Mouse (Mus musculus): ENCODE results near the gene Itga11. TPM values are rescaled to one million over a fixed set of nuclear protein-coding genes. Genes with fewer than 3 reads are reported as not detected.

The Itga11 gene
- polyA plus RNA-seq, 1 experiment from 2014 or later: 3.4 TPM

GRCm38 (mm10) chr9:62820829-62821228, 143.2 kb downstream of the Itga11 start:
- ATAC-seq (ENCODE audit: insufficient number of reproducible peaks, insufficient read depth, low FRiP score, low TSS enrichment, low read depth): no peak
- WGBS: 83% methylated on average over 6 of the region's 6 CpGs
- Histone ChIP-seq H3K4me3 (no peak overlapping the region), H3K27ac (no peak overlapping the region), H3K4me1 (peaks cover 21% of the 10 kb centered on the region), H3K9ac (no peak overlapping the region), H3K27me3 (no peaks in the 10 kb centered on the region), H3K4me2 (no peak overlapping the region), H3K36me3 (no peaks in the 10 kb centered on the region), H3K9me3 (no peaks in the 10 kb centered on the region)

- H3K36me3 ChIP-seq: no peaks in the 10 kb centered on the region
- no peaks in the 10 kb centered on the region for H3K27me3 ChIP-seq
- H3K4me1 ChIP-seq: peaks cover 26% of the 10 kb centered on the region
- H3K27ac ChIP-seq: no peak overlapping the region
- no peak overlapping the region for H3K4me3 ChIP-seq
- H3K9ac ChIP-seq: no peak overlapping the region
- no peak overlapping the region for H3K4me2 ChIP-seq
- H3K9me3 ChIP-seq: no peaks in the 10 kb centered on the region
- no peak for ATAC-seq (ENCODE audit: insufficient number of reproducible peaks, insufficient read depth, low FRiP score, low TSS enrichment, low read depth)
- WGBS: 94% methylated on average over 7 of the region's 7 CpGs
Measured at GRCm38 (mm10) chr9:62821811-62822210, 144.2 kb downstream of the Itga11 start.

GRCm38 (mm10) chr9:62825791-62826393, 148.3 kb downstream of the Itga11 start:
- H3K9ac ChIP-seq: no peak overlapping the region
- no peaks in the 10 kb centered on the region for H3K36me3 ChIP-seq
- H3K4me3 ChIP-seq: no peak overlapping the region
- no peak for ATAC-seq (ENCODE audit: insufficient number of reproducible peaks, insufficient read depth, low FRiP score, low TSS enrichment, low read depth)
- H3K27me3 ChIP-seq: no peaks in the 10 kb centered on the region
- H3K4me2 ChIP-seq: no peak overlapping the region
- no peak overlapping the region for H3K27ac ChIP-seq
- peaks cover 20% of the 10 kb centered on the region for H3K4me1 ChIP-seq
- WGBS: 13% methylated on average over 9 of the region's 9 CpGs
- no peaks in the 10 kb centered on the region for H3K9me3 ChIP-seq

GRCm38 (mm10) chr9:62826456-62826855, 148.8 kb downstream of the Itga11 start:
- H3K4me3 ChIP-seq: no peak overlapping the region
- no peak for ATAC-seq (ENCODE audit: insufficient number of reproducible peaks, insufficient read depth, low FRiP score, low TSS enrichment, low read depth)
- peaks cover 20% of the 10 kb centered on the region for H3K4me1 ChIP-seq
- H3K9ac ChIP-seq: 0 out of 2 replicates have a peak overlapping the region, but pooled peaks have one; percentile 2
- no peaks in the 10 kb centered on the region for H3K9me3 ChIP-seq
- no peak overlapping the region; the same call in 1 of the 2 replicates for H3K27ac ChIP-seq
- no peak overlapping the region for H3K4me2 ChIP-seq
- H3K36me3 ChIP-seq: no peaks in the 10 kb centered on the region
- 7% methylated on average over 7 of the region's 7 CpGs for WGBS
- no peaks in the 10 kb centered on the region for H3K27me3 ChIP-seq

- peak overlapping the region; percentile 52; the same call in 1 of the 2 replicates for H3K9ac ChIP-seq
- peaks cover 20% of the 10 kb centered on the region for H3K4me1 ChIP-seq
- no peaks in the 10 kb centered on the region for H3K27me3 ChIP-seq
- H3K9me3 ChIP-seq: no peaks in the 10 kb centered on the region
- ATAC-seq (ENCODE audit: insufficient number of reproducible peaks, insufficient read depth, low FRiP score, low TSS enrichment, low read depth): no peak
- peak overlapping the region; percentile 65 for H3K27ac ChIP-seq
- peak overlapping the region; percentile 62 for H3K4me2 ChIP-seq
- H3K4me3 ChIP-seq: peak overlapping the region; percentile 45
- WGBS: 4% methylated on average over 24 of the region's 24 CpGs
- H3K36me3 ChIP-seq: no peaks in the 10 kb centered on the region
Measured at GRCm38 (mm10) chr9:62827939-62828652, 150.5 kb downstream of the Itga11 start.

GRCm38 (mm10) chr9:62828662-62829086, 151.0 kb downstream of the Itga11 start:
- H3K4me1 ChIP-seq: peaks cover 20% of the 10 kb centered on the region
- H3K4me2 ChIP-seq: peak overlapping the region; percentile 62
- no peaks in the 10 kb centered on the region for H3K36me3 ChIP-seq
- WGBS: 1% methylated on average over 23 of the region's 23 CpGs
- no peaks in the 10 kb centered on the region for H3K9me3 ChIP-seq
- peak overlapping the region; percentile 65; the same call in 1 of the 2 replicates for H3K27ac ChIP-seq
- H3K4me3 ChIP-seq: peak overlapping the region; percentile 45
- no peaks in the 10 kb centered on the region for H3K27me3 ChIP-seq
- H3K9ac ChIP-seq: peak overlapping the region; percentile 52; the same call in 1 of the 2 replicates
- ATAC-seq (ENCODE audit: insufficient number of reproducible peaks, insufficient read depth, low FRiP score, low TSS enrichment, low read depth): peak; percentile 84

- Histone ChIP-seq H3K4me2 (no peak overlapping the region), H3K9me3 (no peaks in the 10 kb centered on the region), H3K4me1 (peaks cover 20% of the 10 kb centered on the region), H3K4me3 (no peak overlapping the region), H3K27me3 (no peaks in the 10 kb centered on the region), H3K27ac (no peak overlapping the region), H3K36me3 (no peaks in the 10 kb centered on the region), H3K9ac (no peak overlapping the region)
- ATAC-seq (ENCODE audit: insufficient number of reproducible peaks, insufficient read depth, low FRiP score, low TSS enrichment, low read depth): no peak
- 76% methylated on average over 6 of the region's 6 CpGs for WGBS
Measured at GRCm38 (mm10) chr9:62829877-62830276, 152.3 kb downstream of the Itga11 start.

Other genes starting within 250 kb of the Itga11 start
- 7.8 and 8.8 TPM in 2 replicates for gene Coro2b, start 140.8 kb upstream of the Itga11 start, polyA plus RNA-seq (2015; fragmentation: Nextera tagmentation; extraction: Ambion mirVana)
- gene Fem1b, start 134.1 kb downstream of the Itga11 start, polyA plus RNA-seq (2015; fragmentation: Nextera tagmentation; extraction: Ambion mirVana): 19.8 and 20.2 TPM in 2 replicates
- 15.8 and 21.2 TPM in 2 replicates for gene Cln6, start 161.0 kb downstream of the Itga11 start, polyA plus RNA-seq (2015; fragmentation: Nextera tagmentation; extraction: Ambion mirVana)
- gene Calml4, start 180.3 kb downstream of the Itga11 start, polyA plus RNA-seq (2015; fragmentation: Nextera tagmentation; extraction: Ambion mirVana): 5.9 and 9.8 TPM in 2 replicates